12 mouse cellular contexts compared by ENCODE assay signal in genomic region chr4:136684485-136684884, GRCm38 (mm10).
A peak's percentile ranks its signal among the peaks of the same experiment; 100 is the strongest.
DNase-seq lines count a peak whose midpoint lies in the region; ATAC-seq and TF ChIP-seq lines count a peak whose summit lies in the region.
"Had no signal": no experiment of that assay in that cellular context is flagged by ENCODE, and none has a peak within 500 bp of the region (broad histone marks: within the 10 kb centered on the region; RNA-seq: fewer than 3 reads in every experiment).

No protein-coding gene starts in this region.

- intact Hi-C loops in heart, postnatal 36 days (cut with DNase I) = no loop called here

- peaks cover 80% of the 10 kb centered on the region for H3K4me1 ChIP-seq in forebrain, embryonic 10.5 days
- no peaks in the 10 kb centered on the region for H3K4me1 ChIP-seq in forebrain, embryonic 15.5 days
- H3K4me1 ChIP-seq in liver, embryonic 14.5 days (replicated peaks; ENCODE audit: control insufficient read depth in 2 of 2, insufficient read depth in 2 of 2, low read length in 1 of 2) = no peaks in the 10 kb centered on the region
- H3K4me1 ChIP-seq in liver, embryonic 11.5 days (replicated peaks; ENCODE audit: control insufficient read depth, insufficient read depth, low read length) = peaks cover 6% of the 10 kb centered on the region
- peaks cover 0 to 54% of the 10 kb centered on the region in 2 experiments; a peak in 2 of 4 replicates for H3K4me1 ChIP-seq in CH12.LX (ENCODE audit: control insufficient read depth in 1 of 2, insufficient read depth in 2 of 2)
- peaks cover 13% of the 10 kb centered on the region for H3K4me1 ChIP-seq in limb, embryonic 11.5 days (ENCODE audit: control insufficient read depth, insufficient read depth, low read length)

- ATAC-seq in forebrain, embryonic 15.5 days (replicated peaks) = no peak
- ATAC-seq in liver, embryonic 14.5 days (ENCODE audit: insufficient read depth) = no peak
- no peak for ATAC-seq in liver, embryonic 11.5 days (replicated peaks; ENCODE audit: low FRiP score)
- no peak for ATAC-seq in limb, embryonic 11.5 days (ENCODE audit: insufficient number of reproducible peaks, low FRiP score, low TSS enrichment, low read depth)

- DNase-seq in forebrain, embryonic 10.5 days (ENCODE audit: extremely low spot score, low spot score) = no peak
- DNase-seq in liver, embryonic 14.5 days (ENCODE audit: low read depth in 3 of 3, low spot score in 3 of 3) = no peak
- DNase-seq in liver, embryonic 11.5 days (ENCODE audit: low spot score) = no peak
- no peak for DNase-seq in CH12.LX (ENCODE audit: extremely low read depth)
- DNase-seq in limb, embryonic 11.5 days (ENCODE audit: low spot score) = peak; percentile 53
- no peak for DNase-seq in frontal cortex, postnatal 14 days (ENCODE audit: low spot score in 2 of 2)
- DNase-seq in heart, postnatal 36 days = no peak
- DNase-seq: cerebellum, adult 11-12 months; gastrocnemius, adult 2 months had no signal

- in situ Hi-C loops in CH12.LX (cut with MboI; ENCODE audit: low pct_ligation_motif_present, low pct_unique_long_range_greater_than_20kb, low sequenced_read_pairs) = no loop called here

- no peak overlapping the region for H3K9ac ChIP-seq in forebrain, embryonic 15.5 days (replicated peaks)
- no peak overlapping the region for H3K9ac ChIP-seq in liver, embryonic 14.5 days (replicated peaks)
- no peak overlapping the region for H3K9ac ChIP-seq in liver, embryonic 11.5 days (ENCODE audit: low read depth, low read length)
- H3K9ac ChIP-seq in CH12.LX (ENCODE audit: insufficient read depth, low read depth) = no peak overlapping the region
- no peak overlapping the region for H3K9ac ChIP-seq in limb, embryonic 11.5 days (ENCODE audit: low read length)
- H3K9ac ChIP-seq: embryonic facial prominence, embryonic 15.5 days; limb, embryonic 13.5 days had no signal

- dilution Hi-C loops in CH12.LX (cut with MboI; ENCODE audit: extremely low pct_ligation_motif_present, extremely low pct_unique_long_range_greater_than_20kb, low sequenced_read_pairs) = no loop called here

- H3K79me2 ChIP-seq in CH12.LX (replicated peaks; ENCODE audit: control insufficient read depth, extremely low read depth, insufficient read depth, poor library complexity, severe bottlenecking) = no peaks in the 10 kb centered on the region

- 0 out of 2 replicates have a peak, but pooled peaks have one; percentile 19 for TF ChIP-seq CTCF in liver, embryonic 14.5 days (IDR thresholded peaks at IDR 0.05; ENCODE audit: low read depth)
- TF ChIP-seq CTCF in CH12.LX (conservative IDR thresholded peaks at IDR 0.05 in 1 of 2, IDR thresholded peaks at IDR 0.05 in 1 of 2; ENCODE audit: low read depth in 2 of 2, low read length in 2 of 2) = peak in 1 of 2 experiments; percentile 32; a peak in 2 of 4 replicates

- WGBS in forebrain, embryonic 10.5 days = 86% methylated on average over 6 of the region's 6 CpGs
- WGBS in forebrain, embryonic 15.5 days = 84% methylated on average over 6 of the region's 6 CpGs
- 58% methylated on average over 6 of the region's 6 CpGs for WGBS in liver, embryonic 14.5 days (ENCODE audit: insufficient replicate concordance)
- 70% methylated on average over 6 of the region's 6 CpGs for WGBS in liver, embryonic 11.5 days
- 86% methylated on average over 6 of the region's 6 CpGs for WGBS in limb, embryonic 11.5 days

- H3K27ac ChIP-seq in forebrain, embryonic 10.5 days = peak overlapping the region; percentile 67
- no peak overlapping the region for H3K27ac ChIP-seq in forebrain, embryonic 15.5 days (replicated peaks)
- no peak overlapping the region for H3K27ac ChIP-seq in liver, embryonic 14.5 days
- H3K27ac ChIP-seq in liver, embryonic 11.5 days (ENCODE audit: low read depth, low read length) = no peak overlapping the region
- H3K27ac ChIP-seq in CH12.LX (ENCODE audit: insufficient read depth, low read depth) = no peak overlapping the region
- no peak overlapping the region for H3K27ac ChIP-seq in limb, embryonic 11.5 days (replicated peaks; ENCODE audit: low read depth, low read length)
- H3K27ac ChIP-seq: embryonic facial prominence, embryonic 15.5 days; gastrocnemius, adult 2 months; limb, embryonic 13.5 days had no signal

- no peak overlapping the region for H3K4me2 ChIP-seq in forebrain, embryonic 15.5 days (replicated peaks)
- no peak overlapping the region for H3K4me2 ChIP-seq in liver, embryonic 14.5 days (ENCODE audit: low read depth)
- H3K4me2 ChIP-seq in liver, embryonic 11.5 days = no peak overlapping the region
- no peak overlapping the region for H3K4me2 ChIP-seq in CH12.LX (ENCODE audit: insufficient read depth, low read depth, poor library complexity, severe bottlenecking)
- H3K4me2 ChIP-seq in limb, embryonic 11.5 days (ENCODE audit: low read depth, severe bottlenecking) = no peak overlapping the region
- H3K4me2 ChIP-seq: embryonic facial prominence, embryonic 15.5 days; limb, embryonic 13.5 days had no signal

- TF ChIP-seq POLR2A in CH12.LX (IDR thresholded peaks at IDR 0.05; ENCODE audit: low read depth, low read length) = no peak

- TF ChIP-seq EP300 in liver, embryonic 14.5 days (IDR thresholded peaks at IDR 0.05; ENCODE audit: low read depth) = no peak
- TF ChIP-seq EP300 in CH12.LX (IDR thresholded peaks at IDR 0.05; ENCODE audit: low read length) = no peak

- TF ChIP-seq RAD21 in CH12.LX (IDR thresholded peaks at IDR 0.05; ENCODE audit: low read depth, low read length) = no peak; the same call in 1 of the 2 replicates

- H3K9me3 ChIP-seq in forebrain, embryonic 10.5 days = no peaks in the 10 kb centered on the region
- no peaks in the 10 kb centered on the region for H3K9me3 ChIP-seq in forebrain, embryonic 15.5 days
- no peaks in the 10 kb centered on the region for H3K9me3 ChIP-seq in liver, embryonic 14.5 days (ENCODE audit: control insufficient read depth, low read length)
- no peaks in the 10 kb centered on the region for H3K9me3 ChIP-seq in liver, embryonic 11.5 days (ENCODE audit: control insufficient read depth, low read length)
- H3K9me3 ChIP-seq in CH12.LX (replicated peaks; ENCODE audit: low read length) = no peaks in the 10 kb centered on the region
- no peaks in the 10 kb centered on the region for H3K9me3 ChIP-seq in limb, embryonic 11.5 days (ENCODE audit: control insufficient read depth, low read length)
- H3K9me3 ChIP-seq: embryonic facial prominence, embryonic 15.5 days; limb, embryonic 13.5 days had no signal

- H3K36me3 ChIP-seq in forebrain, embryonic 10.5 days (replicated peaks) = peaks cover 96% of the 10 kb centered on the region
- peaks cover 7% of the 10 kb centered on the region; the same call in 1 of the 2 replicates for H3K36me3 ChIP-seq in forebrain, embryonic 15.5 days
- no peaks in the 10 kb centered on the region for H3K36me3 ChIP-seq in liver, embryonic 14.5 days (replicated peaks; ENCODE audit: control insufficient read depth, insufficient read depth, low read depth)
- no peaks in the 10 kb centered on the region for H3K36me3 ChIP-seq in liver, embryonic 11.5 days (ENCODE audit: control insufficient read depth, insufficient read depth, low read length)
- H3K36me3 ChIP-seq in CH12.LX (replicated peaks in 1 of 2; ENCODE audit: control insufficient read depth in 1 of 2, insufficient read depth in 1 of 2, low read length in 1 of 2) = no peaks in the 10 kb centered on the region
- H3K36me3 ChIP-seq in limb, embryonic 11.5 days (ENCODE audit: control insufficient read depth, insufficient read depth, low read length) = no peaks in the 10 kb centered on the region

- H3K27me3 ChIP-seq in forebrain, embryonic 10.5 days (ENCODE audit: poor library complexity, severe bottlenecking) = no peaks in the 10 kb centered on the region; the same call in 1 of the 2 replicates
- no peaks in the 10 kb centered on the region for H3K27me3 ChIP-seq in forebrain, embryonic 15.5 days
- no peaks in the 10 kb centered on the region for H3K27me3 ChIP-seq in liver, embryonic 14.5 days (ENCODE audit: control insufficient read depth, insufficient read depth, low read length)
- H3K27me3 ChIP-seq in liver, embryonic 11.5 days (replicated peaks; ENCODE audit: control insufficient read depth, insufficient read depth, low read length) = no peaks in the 10 kb centered on the region
- H3K27me3 ChIP-seq in CH12.LX (replicated peaks) = peaks cover 10% of the 10 kb centered on the region
- no peaks in the 10 kb centered on the region for H3K27me3 ChIP-seq in limb, embryonic 11.5 days (ENCODE audit: control insufficient read depth, insufficient read depth, low read length)
- H3K27me3 ChIP-seq: embryonic facial prominence, embryonic 15.5 days; limb, embryonic 13.5 days had no signal

- no peak overlapping the region for H3K4me3 ChIP-seq in forebrain, embryonic 10.5 days
- H3K4me3 ChIP-seq in forebrain, embryonic 15.5 days = no peak overlapping the region
- no peak overlapping the region for H3K4me3 ChIP-seq in liver, embryonic 14.5 days (ENCODE audit: insufficient read depth in 1 of 2, low read depth in 2 of 2, low read length in 2 of 2)
- no peak overlapping the region for H3K4me3 ChIP-seq in liver, embryonic 11.5 days (ENCODE audit: low read depth, low read length)
- no peak overlapping the region for H3K4me3 ChIP-seq in CH12.LX (replicated peaks in 1 of 3; ENCODE audit: low read depth in 2 of 3, low read length in 2 of 3, poor library complexity in 1 of 3)
- H3K4me3 ChIP-seq in limb, embryonic 11.5 days (ENCODE audit: low read depth, low read length) = no peak overlapping the region
- H3K4me3 ChIP-seq: embryonic facial prominence, embryonic 15.5 days; gastrocnemius, adult 2 months; limb, embryonic 13.5 days had no signal

TF ChIP-seq in CH12.LX, 34 proteins besides CTCF, POLR2A, EP300 and RAD21:
- no peak for TF ChIP-seq POLR2AphosphoS2 (IDR thresholded peaks at IDR 0.05; ENCODE audit: low read depth, low read length)
- TF ChIP-seq IRF4 (IDR thresholded peaks at IDR 0.05; ENCODE audit: low read depth, low read length) = no peak
- TF ChIP-seq SMC3 (IDR thresholded peaks at IDR 0.05; ENCODE audit: low read depth, low read length) = peak; percentile 14; the same call in 1 of the 2 replicates
